Mouse (Mus musculus) MEL (cell line): Measurements from ENCODE around the gene Uap1.

Experiments used
- BHLHE40 ChIP-seq: IDR thresholded peaks from 2 replicates; pipeline ENCODE4 v1.6.1; 2012; ENCODE audit warnings: low read depth, mild to moderate bottlenecking, inconsistent platforms, low read length, improper control_type of control experiment, borderline replicate concordance
- CTCF ChIP-seq, 3 experiments: IDR thresholded peaks in 2 of 3; conservative IDR thresholded peaks in 1 of 3; 2 replicates each; pipeline ENCODE4 v1.5.1; 2011 to 2012; ENCODE audit warnings: low read length in 3 of 3, low read depth in 2 of 3, mild to moderate bottlenecking in 2 of 3, improper control_type of control experiment in 1 of 3, inconsistent platforms in 1 of 3, mixed read lengths in 1 of 3, moderate library complexity in 1 of 3; ENCODE audit not compliant: control insufficient read depth in 1 of 3, insufficient read depth in 1 of 3, poor library complexity in 1 of 3, severe bottlenecking in 1 of 3
- EP300 ChIP-seq, 2 experiments: IDR thresholded peaks; 2 replicates each; pipeline ENCODE4 v1.6.1; 2011; ENCODE audit warnings: improper control_type of control experiment in 2 of 2, low read length in 2 of 2, low read depth in 1 of 2, mild to moderate bottlenecking in 1 of 2
- JUND ChIP-seq: IDR thresholded peaks from 2 replicates; pipeline ENCODE4 v1.6.1; 2011; ENCODE audit warnings: low read depth, mild to moderate bottlenecking, improper control_type of control experiment, low read length
- KAT2A ChIP-seq: conservative IDR thresholded peaks from 2 replicates; pipeline ENCODE4 v1.6.1; 2012; ENCODE audit warnings: low read depth, low read length, improper control_type of control experiment, inconsistent platforms
- MAX ChIP-seq: IDR thresholded peaks from 2 replicates; pipeline ENCODE4 v1.6.1; 2011; ENCODE audit warnings: low read length, improper control_type of control experiment
- MAZ ChIP-seq: IDR thresholded peaks from 2 replicates; pipeline ENCODE4 v1.6.1; 2012; ENCODE audit warnings: low read depth, mild to moderate bottlenecking, inconsistent platforms, low read length, improper control_type of control experiment
- MYB ChIP-seq: IDR thresholded peaks from 2 replicates; pipeline ENCODE4 v1.6.1; 2011; ENCODE audit warnings: mild to moderate bottlenecking, low read depth, low read length, improper control_type of control experiment
- NELFE ChIP-seq: IDR thresholded peaks from 2 replicates; pipeline ENCODE4 v1.6.1; 2011; ENCODE audit warnings: low read depth, low read length, improper control_type of control experiment
- POLR2AphosphoS2 ChIP-seq: IDR thresholded peaks from 2 replicates; pipeline ENCODE4 v1.6.1; 2011; ENCODE audit warnings: low read length, improper control_type of control experiment
- SIN3A ChIP-seq: IDR thresholded peaks from 2 replicates; pipeline ENCODE4 v1.6.1; 2012; ENCODE audit warnings: low read length, improper control_type of control experiment, inconsistent platforms
- TCF12 ChIP-seq: IDR thresholded peaks from 2 replicates; pipeline ENCODE4 v1.6.1; 2014; ENCODE audit warnings: low read depth, mild to moderate bottlenecking, inconsistent platforms, low read length, improper control_type of control experiment, moderate library complexity
- ZC3H11A ChIP-seq: IDR thresholded peaks from 2 replicates; pipeline ENCODE4 v1.6.1; 2012; ENCODE audit warnings: low read depth, mild to moderate bottlenecking, inconsistent platforms, low read length, improper control_type of control experiment

- no peak for TF ChIP-seq KAT2A
- no peak for TF ChIP-seq POLR2AphosphoS2
- no peak for TF ChIP-seq CTCF (IDR thresholded peaks at IDR 0.05 in 2 of 3, conservative IDR thresholded peaks at IDR 0.05 in 1 of 3; ENCODE audit: control insufficient read depth in 1 of 3, insufficient read depth in 1 of 3, low read depth in 2 of 3, low read length in 3 of 3, poor library complexity in 1 of 3, severe bottlenecking in 1 of 3)
- no peak for TF ChIP-seq JUND
- TF ChIP-seq TCF12, result no peak
- no peak for TF ChIP-seq SIN3A
- TF ChIP-seq MYB, result no peak
- no peak for TF ChIP-seq MAX
- no peak for TF ChIP-seq NELFE
- no peak for TF ChIP-seq ZC3H11A
- no peak for TF ChIP-seq MAZ
- no peak for TF ChIP-seq EP300 (IDR thresholded peaks at IDR 0.05; ENCODE audit: low read depth in 1 of 2, low read length in 2 of 2)
- no peak for TF ChIP-seq BHLHE40
Observed at GRCm38 (mm10) chr1:170145606-170146005, 29.2 kb downstream of the Uap1 start.
